Mouse (Mus musculus) limb, embryonic 13.5 days (tissue): Measurements from ENCODE around the gene Timeless. TPM values are rescaled to one million over a fixed set of nuclear protein-coding genes. Genes with fewer than 3 reads are reported as not detected.

Experiments used
- polyA plus RNA-seq: library from polyadenylated mRNA; unstranded; fragments of >200 nt; fragmentation: Nextera tagmentation; extraction: Ambion mirVana; gene quantifications from 2 replicates; pipeline ENCODE4 v1.2.1, GENCODE M21; 2015

Gene Timeless
- polyA plus RNA-seq, 1 experiment from 2014 or later, result 75.7 TPM

Other genes with a start within 250 kb of the Timeless start
- gene Hsd17b6, start 224.5 kb upstream of the Timeless start, polyA plus RNA-seq, result not detected in 2 replicates
- 93.3 and 96.1 TPM in 2 replicates for gene Prim1, start 216.9 kb upstream of the Timeless start, polyA plus RNA-seq
- 797 and 826 TPM in 2 replicates for gene Naca, start 196.5 kb upstream of the Timeless start, polyA plus RNA-seq
- gene Ptges3, start 173.1 kb upstream of the Timeless start, polyA plus RNA-seq, result 564 and 574 TPM in 2 replicates
- 1,947 and 1,954 TPM in 2 replicates for gene Atp5b, start 148.8 kb upstream of the Timeless start, polyA plus RNA-seq
- gene Baz2a, start 140.5 kb upstream of the Timeless start, polyA plus RNA-seq, result 9.0 and 10.5 TPM in 2 replicates
- gene Rbms2, start 51.8 kb upstream of the Timeless start, polyA plus RNA-seq, result 39.0 and 40.6 TPM in 2 replicates
- gene Gls2, start 37.6 kb upstream of the Timeless start, polyA plus RNA-seq, result 1.8 and 2.5 TPM in 2 replicates
- gene Spryd4, start 20.3 kb upstream of the Timeless start, polyA plus RNA-seq, result 34.5 and 35.2 TPM in 2 replicates
- 0.45 and 0.57 TPM in 2 replicates for gene Mip, start 6.2 kb upstream of the Timeless start, polyA plus RNA-seq
- gene Apon, start 22.0 kb downstream of the Timeless start, polyA plus RNA-seq, result 0.27 and 0.63 TPM in 2 replicates
- not detected in 2 replicates for gene Apof, start 36.6 kb downstream of the Timeless start, polyA plus RNA-seq
- 14.6 and 16.6 TPM in 2 replicates for gene Stat2, start 38.5 kb downstream of the Timeless start, polyA plus RNA-seq
- 0.18 TPM in 1 of 2 replicates, not detected in the other for gene Il23a, start 66.7 kb downstream of the Timeless start, polyA plus RNA-seq
- 33.6 and 35.2 TPM in 2 replicates for gene Pan2, start 71.3 kb downstream of the Timeless start, polyA plus RNA-seq
- gene Cnpy2, start 90.4 kb downstream of the Timeless start, polyA plus RNA-seq, result 390 and 394 TPM in 2 replicates
- gene Cs, start 105.7 kb downstream of the Timeless start, polyA plus RNA-seq, result 167 and 176 TPM in 2 replicates
- gene Coq10a, start 136.9 kb downstream of the Timeless start, polyA plus RNA-seq, result 14.8 and 15.3 TPM in 2 replicates
- 11.7 and 12.9 TPM in 2 replicates for gene Ankrd52, start 145.1 kb downstream of the Timeless start, polyA plus RNA-seq
- 0.28 and 0.38 TPM in 2 replicates for gene Slc39a5, start 169.2 kb downstream of the Timeless start, polyA plus RNA-seq
- gene Nabp2, start 179.4 kb downstream of the Timeless start, polyA plus RNA-seq, result 60.6 and 61.4 TPM in 2 replicates
- 42.3 and 43.3 TPM in 2 replicates for gene Rnf41, start 179.6 kb downstream of the Timeless start, polyA plus RNA-seq
- gene Smarcc2, start 227.2 kb downstream of the Timeless start, polyA plus RNA-seq, result 96.6 and 110 TPM in 2 replicates